In the genomic region with DNA sequence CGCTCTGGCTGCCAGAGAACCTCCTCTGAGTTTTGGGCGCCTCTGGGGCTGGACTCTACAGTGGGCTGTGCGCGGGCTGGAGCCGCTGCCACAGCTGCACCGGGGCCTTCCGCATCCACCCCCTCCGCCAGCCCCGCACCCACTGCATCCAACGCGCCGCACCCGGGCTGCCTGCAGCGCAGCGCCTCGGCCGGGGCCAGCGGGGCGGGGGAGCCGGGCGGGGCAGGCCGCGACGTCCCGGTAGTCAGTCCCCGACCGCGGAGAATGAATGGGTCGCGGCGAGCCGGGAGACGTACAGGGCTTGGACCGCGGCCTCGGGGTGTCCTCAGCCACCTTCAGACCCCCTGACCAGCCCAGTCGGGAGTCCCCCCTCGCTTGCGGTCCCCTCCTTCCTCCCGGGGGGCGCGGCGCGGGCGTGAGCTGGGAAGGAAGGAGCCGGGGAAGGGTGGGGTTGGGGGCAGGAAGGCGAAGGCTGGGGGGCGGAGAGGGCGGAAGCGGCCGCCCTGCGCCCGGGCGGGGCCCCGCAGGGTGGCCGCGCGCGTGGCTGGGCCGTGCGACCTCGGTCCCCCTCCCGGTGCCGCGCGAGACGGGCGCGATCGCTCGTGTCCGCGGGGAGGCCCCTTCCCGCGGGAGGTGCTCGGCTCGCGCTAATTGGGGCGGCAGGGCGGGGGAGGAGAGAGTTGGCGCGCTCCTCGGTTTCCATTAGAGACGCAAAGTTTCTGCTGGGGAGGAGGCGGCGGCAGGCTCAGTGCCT, we compare ENCODE assay signal across 8 mouse cellular contexts. TPM values are rescaled to one million over a fixed set of nuclear protein-coding genes. Genes with fewer than 3 reads are reported as not detected.
DNase-seq lines count a peak whose midpoint lies in the region; ATAC-seq lines count a peak whose summit lies in the region.

No protein-coding gene starts in this region.

- peak; percentile 19 for ATAC-seq in frontal cortex, adult (ENCODE audit: low TSS enrichment)
- ATAC-seq in hindbrain, embryonic 11.5 days (ENCODE audit: low FRiP score): peak; percentile 73

- H3K36me3 ChIP-seq in hindbrain, embryonic 11.5 days (ENCODE audit: control insufficient read depth, insufficient read depth, low read length): peaks cover 4% of the 10 kb centered on the region; the same call in 1 of the 2 replicates

- H3K4me1 ChIP-seq in hindbrain, embryonic 11.5 days (replicated peaks; ENCODE audit: control insufficient read depth, insufficient read depth, low read length): peaks cover 7% of the 10 kb centered on the region; the same call in 1 of the 2 replicates

- under 1% methylated on average over 55 of the region's 86 CpGs for WGBS in hindbrain, embryonic 11.5 days

- no peaks in the 10 kb centered on the region for H3K9me3 ChIP-seq in hindbrain, embryonic 11.5 days (ENCODE audit: control insufficient read depth, low read length)

- H3K27ac ChIP-seq in hindbrain, embryonic 11.5 days (ENCODE audit: low read depth, low read length): peak overlapping the region; percentile 79

- H3K4me3 ChIP-seq in hindbrain, embryonic 11.5 days (ENCODE audit: low read depth, low read length): peak overlapping the region; percentile 100

- H3K27me3 ChIP-seq in hindbrain, embryonic 11.5 days (ENCODE audit: control insufficient read depth, insufficient read depth, low read length): no peaks in the 10 kb centered on the region

- DNase-seq in NIH3T3 (ENCODE audit: low read depth): peak; percentile 72
- DNase-seq in cerebellum, adult 8-10 months: peak; percentile 72
- peak; percentile 63 for DNase-seq in hindbrain, embryonic 11.5 days (ENCODE audit: low spot score)
- DNase-seq in layer of hippocampus, postnatal 14 days (ENCODE audit: low spot score in 2 of 2): peak; percentile 76 to 82
- peak; percentile 73 for DNase-seq in lung, postnatal 36 days
- DNase-seq in retina, postnatal 1 day: peak; percentile 78
- peak; percentile 76 for DNase-seq in urinary bladder, adult 2 months (ENCODE audit: low spot score)

- peak overlapping the region; percentile 95 for H3K9ac ChIP-seq in hindbrain, embryonic 11.5 days (ENCODE audit: low read depth, low read length)

- H3K4me2 ChIP-seq in hindbrain, embryonic 11.5 days (replicated peaks; ENCODE audit: low read depth, low read length): peak overlapping the region; percentile 87

RNA-seq across cellular contexts. Expression of a gene that starts 0.8 kb away (rescaled TPM):
- 1,456 and 1,584 TPM in 2 replicates for polyA plus RNA-seq in hindbrain, embryonic 11.5 days (2014; fragmentation: Nextera tagmentation; extraction: Ambion mirVana)
- total RNA-seq in layer of hippocampus, postnatal 14 days (2021): 1,000 to 10,000 TPM; 1,788 to 1,825 TPM
- polyA plus RNA-seq in urinary bladder, adult 2 months (2012; rRNA removed): 289 and 307 TPM in 2 replicates

RNA-seq across cellular contexts. Expression of a gene that starts 40.6 kb away (rescaled TPM):
- 9.0 and 11.1 TPM in 2 replicates for polyA plus RNA-seq in hindbrain, embryonic 11.5 days (2014; fragmentation: Nextera tagmentation; extraction: Ambion mirVana)
- 10 to 100 TPM; 19.3 to 21.0 TPM for total RNA-seq in layer of hippocampus, postnatal 14 days (2021)
- polyA plus RNA-seq in urinary bladder, adult 2 months (2012; rRNA removed): 10.0 and 12.9 TPM in 2 replicates

Comparison
In these comparisons a context has a peak if more than half of its experiments do, and no peak if none do; other contexts are left out.
1. Peak in every context shown above with its lines: DNase-seq, ATAC-seq, H3K4me3 ChIP-seq and H3K27ac ChIP-seq.